Mouse (Mus musculus) forebrain, postnatal 0 days (tissue): ENCODE measurements around the gene Palb2. TPM values are rescaled to one million over a fixed set of nuclear protein-coding genes. Genes with fewer than 3 reads are reported as not detected.

ENCODE experiments used
- ATAC-seq: fragments of 200-750 bp; cut with Nextera tagmentation; 2 replicates; pipeline ENCODE4 v1.8.0; 2017; ENCODE audit warnings: mild to moderate bottlenecking, moderate library complexity
- DNase-seq: peaks from one replicate; pipeline ENCODE4 v3.0.0-alpha.2; 2015
- H3K27ac ChIP-seq: fragments of 300-500 bp; sonication (generic); 2 replicates; pipeline ENCODE4 v1.5.1; 2014; ENCODE audit warnings: low read depth, mild to moderate bottlenecking, antibody characterized with exemption, low read length, moderate library complexity, mixed read lengths
- H3K27me3 ChIP-seq: fragments of 300-500 bp; sonication (generic); 2 replicates; pipeline ENCODE4 v1.6.1; 2014; ENCODE audit warnings: mild to moderate bottlenecking, low read length, mixed read lengths; ENCODE audit not compliant: insufficient read depth
- H3K36me3 ChIP-seq: fragments of 300-500 bp; sonication (generic); 2 replicates; pipeline ENCODE4 v1.6.1; 2014; ENCODE audit warnings: mild to moderate bottlenecking, moderate library complexity; ENCODE audit not compliant: insufficient read depth
- H3K4me1 ChIP-seq: fragments of 300-500 bp; sonication (generic); 2 replicates; pipeline ENCODE4 v1.6.1; 2014; ENCODE audit warnings: antibody characterized with exemption; ENCODE audit not compliant: insufficient read depth
- H3K4me2 ChIP-seq: fragments of 300-500 bp; sonication (generic); 2 replicates; pipeline ENCODE4 v1.6.1; 2014; ENCODE audit warnings: low read depth, mild to moderate bottlenecking, moderate library complexity
- H3K4me3 ChIP-seq: fragments of 300-500 bp; sonication (generic); 2 replicates; pipeline ENCODE4 v1.5.1; 2014; ENCODE audit warnings: low read depth, low read length, mixed read lengths
- H3K9ac ChIP-seq: fragments of 300-500 bp; sonication (generic); 2 replicates; pipeline ENCODE4 v1.6.1; 2014; ENCODE audit warnings: mild to moderate bottlenecking
- H3K9me3 ChIP-seq: fragments of 300-500 bp; sonication (generic); 2 replicates; pipeline ENCODE4 v1.6.1; 2016; ENCODE audit warnings: low read length
- CTCF ChIP-seq: sonication (generic); IDR thresholded peaks from 2 replicates; pipeline ENCODE4 v1.5.1; 2016; ENCODE audit warnings: antibody characterized with exemption, control low read depth, low read depth
- WGBS: fragments of 180-500 bp; shearing (Covaris S2); extraction: QIAGEN DNeasy Blood & Tissue Kit; methylation state at CpG from one replicate; pipeline ENCODE4 v1.1.7; 2014; 5-methylcytosine and 5-hydroxymethylcytosine counted together
- polyA plus RNA-seq: library from polyadenylated mRNA; unstranded; fragments of >200 nt; fragmentation: Nextera tagmentation; extraction: Ambion mirVana; gene quantifications from 2 replicates; pipeline ENCODE4 v1.2.1, GENCODE M21; 2015
- total RNA-seq: library from RNA; depleted of rRNA; stranded (reverse); fragments of >200 nt; gene quantifications from 2 replicates; pipeline ENCODE4 v1.2.3, GENCODE M21; 2014

The Palb2 gene
- total and polyA plus RNA-seq, 2 experiments from 2014 or later: 1.4 to 4.1 TPM

DNA sequence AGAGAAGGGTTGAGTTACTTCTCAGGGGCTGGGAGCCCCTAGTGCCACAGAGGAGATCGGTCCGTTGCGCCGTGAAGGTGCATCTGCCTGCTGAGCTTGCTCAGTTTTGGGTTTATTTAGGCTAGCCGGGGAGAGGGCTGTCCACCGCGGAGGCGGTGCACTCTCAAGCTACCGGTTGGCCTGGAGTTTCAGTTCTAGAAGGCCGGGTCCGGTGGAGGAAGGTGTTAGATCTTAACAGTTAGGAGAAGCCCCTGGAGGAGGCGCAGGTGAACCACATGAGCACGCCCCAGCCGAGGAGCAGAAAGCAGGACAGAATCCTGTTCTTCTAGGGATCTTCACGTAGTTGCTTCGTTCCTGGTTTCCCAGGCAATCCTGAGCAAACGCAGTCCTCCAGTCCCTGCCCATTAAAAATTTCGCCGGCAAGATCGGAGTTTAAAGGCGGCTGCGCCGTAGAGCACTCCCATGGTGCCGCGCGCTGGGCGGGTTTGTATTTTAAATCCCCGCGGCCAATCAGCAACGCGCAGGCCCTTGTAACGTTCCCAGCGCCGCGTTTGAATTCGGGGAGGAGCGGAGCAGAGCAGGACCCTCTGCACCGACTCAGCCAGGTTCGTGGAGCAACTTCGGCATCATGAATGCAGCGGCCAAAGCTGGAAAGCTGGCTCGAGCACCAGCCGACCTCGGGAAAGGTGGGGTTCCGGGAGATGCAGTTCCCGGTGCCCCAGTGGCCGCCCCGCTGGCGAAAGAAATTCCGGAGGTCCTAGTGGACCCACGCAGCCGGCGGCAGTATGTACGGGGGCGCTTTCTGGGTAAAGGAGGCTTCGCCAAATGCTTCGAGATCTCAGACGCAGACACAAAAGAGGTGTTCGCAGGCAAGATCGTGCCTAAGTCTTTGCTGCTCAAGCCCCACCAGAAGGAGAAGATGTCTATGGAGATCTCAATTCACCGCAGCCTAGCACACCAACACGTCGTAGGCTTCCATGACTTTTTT is 26.4 kb upstream of the Palb2 start, which contains the start of gene Plk1:
Gene Plk1, plus strand, starts transcription at position 525 of the 988 bp plus-strand sequence.
- no peak for TF ChIP-seq CTCF
- ATAC-seq (peak; percentile 99), DNase-seq (peak; percentile 92)
- peaks cover 3% of the 10 kb centered on the region; the same call in 1 of the 2 replicates for H3K36me3 ChIP-seq
- H3K9me3 ChIP-seq: no peaks in the 10 kb centered on the region
- no peak within 1 kb of the TSS for H3K27ac ChIP-seq
- 1% methylated on average over 63 of the region's 63 CpGs for WGBS
- no peaks in the 10 kb centered on the region for H3K27me3 ChIP-seq
- H3K4me1 ChIP-seq: peaks cover 9% of the 10 kb centered on the region
- peak within 1 kb of the TSS; percentile 94 for H3K4me2 ChIP-seq
- peak within 1 kb of the TSS; percentile 42 for H3K4me3 ChIP-seq
- peak within 1 kb of the TSS; percentile 49 for H3K9ac ChIP-seq

GRCm38 (mm10) chr7:122158488-122158887 is 25.7 kb upstream of the Palb2 start:
- H3K9ac ChIP-seq: peak overlapping the region; percentile 49
- ATAC-seq (no peak), DNase-seq (no peak)
- peaks cover 3% of the 10 kb centered on the region; the same call in 1 of the 2 replicates for H3K36me3 ChIP-seq
- no peaks in the 10 kb centered on the region for H3K27me3 ChIP-seq
- peak overlapping the region; percentile 94 for H3K4me2 ChIP-seq
- no peaks in the 10 kb centered on the region for H3K9me3 ChIP-seq
- 3% methylated on average over 13 of the region's 13 CpGs for WGBS
- no peak overlapping the region for H3K27ac ChIP-seq
- peaks cover 9% of the 10 kb centered on the region for H3K4me1 ChIP-seq
- H3K4me3 ChIP-seq: peak overlapping the region; percentile 42
- TF ChIP-seq CTCF: no peak

DNA sequence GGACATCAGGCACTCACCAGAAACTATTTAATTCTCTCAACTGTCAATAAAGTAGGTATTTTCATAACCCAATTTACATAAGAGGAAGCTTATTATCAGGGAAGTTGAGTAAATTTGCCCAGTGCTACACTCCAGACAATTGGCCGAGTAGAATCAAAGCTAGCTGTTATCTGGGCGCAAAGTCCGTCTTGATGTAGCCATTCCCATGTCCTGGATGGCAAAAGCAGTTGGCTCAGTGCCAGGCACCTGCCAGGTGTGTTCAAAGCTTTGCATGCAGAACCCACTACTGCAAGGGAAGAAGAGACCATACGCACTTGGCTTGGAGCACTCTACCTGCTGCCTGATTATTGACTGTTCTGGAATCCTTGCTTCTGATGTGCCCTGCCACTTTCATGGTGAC is 19.7 kb upstream of the Palb2 start:
- H3K36me3 ChIP-seq: peaks cover 23% of the 10 kb centered on the region
- H3K9ac ChIP-seq: no peak overlapping the region
- DNase-seq (no peak), ATAC-seq (no peak)
- H3K4me2 ChIP-seq: no peak overlapping the region
- H3K27ac ChIP-seq: no peak overlapping the region
- no peaks in the 10 kb centered on the region for H3K4me1 ChIP-seq
- no peak for TF ChIP-seq CTCF
- H3K4me3 ChIP-seq: no peak overlapping the region
- no peaks in the 10 kb centered on the region for H3K27me3 ChIP-seq
- H3K9me3 ChIP-seq: no peaks in the 10 kb centered on the region
- 92% methylated on average over 4 of the region's 4 CpGs for WGBS

DNA sequence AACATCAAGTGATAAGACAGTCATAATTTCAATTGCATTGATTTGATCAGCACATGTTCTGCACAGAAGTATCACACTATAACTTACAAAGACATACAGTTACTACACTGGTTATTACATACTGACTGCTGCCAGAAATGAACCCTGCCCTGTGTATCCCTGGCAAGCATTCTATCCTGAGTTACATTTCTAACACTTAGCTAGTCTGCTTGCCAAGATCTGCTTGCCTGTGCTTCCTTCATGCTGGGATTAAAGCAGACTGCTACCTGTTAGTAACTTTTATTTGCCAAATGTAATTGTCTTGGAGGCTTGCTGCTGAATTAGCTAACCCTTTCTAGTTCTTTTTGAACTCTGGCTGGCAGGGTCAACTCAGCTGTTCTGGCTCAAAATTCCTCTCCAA is 8.2 kb upstream of the Palb2 start:
- Histone ChIP-seq H3K36me3 (peaks cover 78% of the 10 kb centered on the region), H3K27ac (no peak overlapping the region), H3K4me3 (no peak overlapping the region), H3K9ac (no peak overlapping the region), H3K27me3 (no peaks in the 10 kb centered on the region), H3K4me2 (no peak overlapping the region), H3K9me3 (no peaks in the 10 kb centered on the region), H3K4me1 (no peaks in the 10 kb centered on the region)
- TF ChIP-seq CTCF: no peak
- no peak for ATAC-seq
- no peak for DNase-seq

DNA sequence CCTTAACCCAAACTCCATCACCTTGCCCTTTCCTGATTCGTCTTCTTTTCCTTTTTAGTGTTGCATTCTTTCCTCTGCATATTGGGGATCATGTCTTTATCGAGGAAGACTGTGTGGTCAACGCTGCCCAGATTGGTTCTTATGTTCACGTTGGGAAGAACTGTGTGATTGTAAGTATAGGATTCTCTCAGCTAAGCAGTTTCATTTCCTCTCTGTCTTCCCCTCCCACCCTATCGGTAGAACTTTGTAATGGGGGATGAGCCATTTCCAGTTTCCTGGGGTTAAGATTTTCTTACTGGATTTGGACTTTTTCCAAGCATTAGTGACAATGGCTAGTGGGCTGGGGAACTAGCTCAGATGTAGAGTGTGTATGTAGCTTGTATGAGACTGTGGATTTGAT is 5.4 kb upstream of the Palb2 start:
- H3K4me2 ChIP-seq: no peak overlapping the region
- no peak overlapping the region for H3K9ac ChIP-seq
- peaks cover 8% of the 10 kb centered on the region; the same call in 1 of the 2 replicates for H3K4me1 ChIP-seq
- no peak overlapping the region for H3K4me3 ChIP-seq
- no peak overlapping the region for H3K27ac ChIP-seq
- 95% methylated on average over 5 of the region's 5 CpGs for WGBS
- no peak for ATAC-seq
- H3K27me3 ChIP-seq: no peaks in the 10 kb centered on the region
- no peak for TF ChIP-seq CTCF
- DNase-seq: no peak
- H3K36me3 ChIP-seq: peaks cover 72% of the 10 kb centered on the region
- no peaks in the 10 kb centered on the region for H3K9me3 ChIP-seq

DNA sequence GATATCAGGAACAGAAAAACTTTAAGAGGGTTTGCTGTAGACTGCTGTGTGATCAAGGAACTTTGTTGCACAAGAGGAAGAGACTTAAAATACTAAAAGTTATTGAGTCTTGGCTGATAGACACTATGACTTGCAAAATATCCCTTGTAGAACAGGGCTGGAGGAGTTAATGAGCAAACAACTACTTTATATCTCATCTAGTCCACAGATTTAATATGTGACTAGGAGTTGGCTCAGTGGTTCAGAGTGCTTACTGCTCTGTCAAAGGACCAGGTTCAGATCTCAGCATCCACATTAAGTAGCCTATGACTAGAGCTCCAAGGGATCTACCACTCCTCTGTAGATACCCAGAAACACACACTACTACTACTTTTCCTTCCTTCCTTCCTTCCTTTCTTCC is 4.3 kb upstream of the Palb2 start:
- no peak for DNase-seq
- Histone ChIP-seq H3K36me3 (peaks cover 62% of the 10 kb centered on the region), H3K27me3 (no peaks in the 10 kb centered on the region), H3K27ac (no peak overlapping the region), H3K9me3 (no peaks in the 10 kb centered on the region), H3K4me2 (no peak overlapping the region), H3K4me3 (no peak overlapping the region), H3K9ac (no peak overlapping the region), H3K4me1 (peaks cover 8% of the 10 kb centered on the region; the same call in 1 of the 2 replicates)
- no peak for ATAC-seq
- no peak for TF ChIP-seq CTCF

DNA sequence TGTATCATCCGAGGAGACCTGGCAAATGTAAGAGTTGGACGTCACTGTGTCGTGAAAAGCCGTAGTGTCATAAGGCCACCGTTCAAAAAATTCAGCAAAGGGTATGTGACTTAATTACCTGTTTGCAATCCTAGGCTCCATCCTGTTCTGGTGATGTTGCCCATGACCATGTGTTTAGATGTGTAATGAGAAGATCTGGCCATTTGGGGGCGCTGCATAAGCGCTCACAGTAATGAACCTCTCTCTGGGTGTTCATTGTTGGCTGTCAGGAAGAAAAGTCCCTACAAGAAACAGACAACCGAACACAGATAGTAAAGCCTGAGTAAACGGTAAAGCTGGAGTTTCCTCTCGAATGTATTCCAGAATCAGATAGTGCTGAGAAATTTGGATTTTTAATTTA is 2.3 kb upstream of the Palb2 start:
- 75% methylated on average over 10 of the region's 10 CpGs for WGBS
- Histone ChIP-seq H3K27ac (no peak overlapping the region), H3K4me2 (no peak overlapping the region), H3K9me3 (no peaks in the 10 kb centered on the region), H3K9ac (no peak overlapping the region), H3K27me3 (no peaks in the 10 kb centered on the region), H3K4me3 (no peak overlapping the region), H3K4me1 (peaks cover 8% of the 10 kb centered on the region; the same call in 1 of the 2 replicates), H3K36me3 (peaks cover 46% of the 10 kb centered on the region)
- ATAC-seq (no peak), DNase-seq (peak; percentile 14)
- TF ChIP-seq CTCF: peak; percentile 47
